Mouse (Mus musculus): Measurements from ENCODE around the gene Mapkap1. TPM values are rescaled to one million over a fixed set of nuclear protein-coding genes. Genes with fewer than 3 reads are reported as not detected.

Mapkap1 gene
- 60.0 and 96.7 TPM in 2 replicates for total RNA-seq (2021)
- long read RNA-seq, transcript Mapkap1-209 (12 exons, 3,111 nt), result major isoform, 68 of 115 reads
- long read RNA-seq, partial matches to known transcripts, result 14 of 115 reads
- long read RNA-seq, other reads (novel, unspliced or antisense), result 28 of 115 reads

DNA sequence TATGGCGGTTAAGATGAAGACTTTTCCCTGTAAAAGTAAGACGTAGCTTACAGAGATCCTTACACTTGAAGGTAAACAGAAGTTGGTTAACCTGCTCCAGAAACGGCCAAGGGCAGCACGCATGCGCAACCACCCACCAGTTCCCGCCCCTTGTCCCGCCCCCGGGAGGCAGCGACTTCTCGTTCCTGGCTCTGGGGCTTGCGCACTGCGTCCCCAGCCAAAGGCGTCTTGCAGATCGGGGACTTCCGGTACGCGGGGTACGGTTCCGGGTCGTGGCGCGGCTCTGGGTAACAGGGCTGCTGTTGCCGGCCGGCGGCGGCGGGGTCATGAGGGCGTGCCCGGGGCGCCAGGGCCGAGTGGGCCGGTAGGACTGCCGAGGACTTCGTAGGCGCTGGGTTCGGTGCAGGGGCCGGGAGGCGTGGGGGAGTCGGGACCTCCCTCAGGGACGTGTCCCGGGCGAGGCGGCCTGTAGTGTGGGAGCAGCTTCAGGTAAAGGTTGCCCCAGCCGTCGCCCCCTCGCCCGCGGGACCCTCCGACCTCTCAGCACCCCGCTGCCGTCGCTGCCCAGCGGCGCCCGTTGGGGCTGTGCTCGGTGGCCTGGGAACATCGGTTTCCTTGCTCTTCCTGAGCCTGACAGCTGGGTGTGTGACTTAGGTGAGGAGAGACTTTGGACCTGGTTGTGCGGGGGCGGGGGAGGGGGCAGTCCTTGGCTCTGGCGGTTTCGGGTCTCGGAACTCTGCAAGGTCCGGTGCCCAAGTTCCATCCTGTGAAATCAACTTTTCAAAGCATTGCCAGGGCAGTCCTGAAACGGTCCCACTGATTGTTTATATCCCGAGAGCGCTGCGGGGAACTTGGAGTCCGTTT is at the start of gene Mapkap1:
Gene Mapkap1, plus strand, starts transcription at position 171 of the 864 bp plus-strand sequence.
- peak; percentile 99 for DNase-seq

DNA sequence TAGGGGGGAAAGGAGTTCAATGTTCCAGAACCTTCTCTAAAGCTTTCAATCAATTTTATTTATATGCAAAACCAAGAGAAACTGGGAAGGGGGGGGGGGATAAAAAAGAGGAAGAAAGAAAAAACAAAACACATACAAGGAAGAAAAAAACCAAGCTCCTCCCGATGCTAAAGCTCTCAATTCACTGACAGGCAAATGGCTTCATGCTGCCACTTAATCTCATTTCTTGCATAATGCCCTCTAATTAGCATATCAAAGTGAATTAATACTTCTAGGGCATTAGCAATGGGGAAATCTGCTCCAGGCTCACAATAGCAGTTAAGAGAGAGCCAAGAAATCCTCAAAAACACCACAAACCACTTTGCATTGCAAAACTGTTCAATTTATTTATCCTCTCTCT is 42.9 kb upstream of the Mapkap1 start:
- no peak for DNase-seq

DNA sequence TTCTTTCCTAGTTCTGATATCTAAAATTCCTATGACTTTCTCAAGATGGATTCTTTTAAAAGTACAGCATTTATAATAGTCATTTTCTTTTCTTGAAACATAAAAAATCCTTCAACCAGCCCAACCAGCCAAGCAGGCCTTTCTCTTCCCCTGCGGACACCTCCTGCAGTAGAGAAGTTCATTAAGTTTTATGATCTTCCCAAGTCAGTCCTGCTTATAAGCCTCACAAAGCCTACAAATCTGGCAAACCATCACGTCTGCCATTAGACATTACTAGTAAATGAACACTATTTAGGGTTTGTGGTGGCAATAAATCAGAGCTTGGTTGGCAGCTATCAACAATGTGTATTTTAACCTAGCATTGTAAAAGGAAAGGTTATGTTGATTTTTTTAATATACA is 39.5 kb upstream of the Mapkap1 start:
- no peak for DNase-seq

DNA sequence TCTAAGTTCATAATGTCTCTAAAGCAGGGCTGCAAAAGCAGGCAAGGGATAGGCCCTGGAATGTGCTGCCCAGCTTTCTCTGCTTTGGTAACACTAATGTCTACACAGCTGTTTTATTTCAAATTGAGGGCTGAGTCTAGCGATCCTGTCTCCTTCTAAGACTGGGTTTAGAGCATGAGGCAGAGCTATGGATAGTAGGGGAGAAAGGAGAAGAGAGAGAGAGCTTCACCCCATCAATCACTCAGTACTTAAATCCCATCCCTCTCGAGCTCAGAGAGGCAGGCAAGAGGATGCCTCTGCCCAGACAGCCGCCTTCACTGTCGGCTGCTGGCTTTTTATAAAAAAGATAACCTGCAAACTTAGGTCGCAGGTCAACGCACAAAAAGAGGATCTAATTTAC is 38.2 kb upstream of the Mapkap1 start:
- no peak for DNase-seq

DNA sequence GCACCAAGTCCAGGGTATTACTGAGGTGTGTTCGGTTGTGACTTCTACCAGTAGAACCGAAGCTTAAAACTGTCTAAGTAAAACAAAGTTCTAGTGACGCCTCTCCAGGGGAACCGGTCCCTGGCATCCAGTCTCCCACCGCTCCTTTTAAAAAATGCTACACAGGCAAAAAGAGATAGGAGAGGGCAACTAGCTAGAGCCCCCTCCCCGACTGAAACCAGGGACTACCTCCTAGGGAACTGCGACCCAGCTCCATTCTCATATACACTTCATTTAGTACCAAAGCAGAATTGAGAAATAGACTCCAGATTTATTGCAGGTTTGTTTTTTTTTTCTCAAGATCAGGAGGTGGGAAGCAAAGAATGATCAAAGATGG is 36.2 kb upstream of the Mapkap1 start:
- DNase-seq, result no peak

DNA sequence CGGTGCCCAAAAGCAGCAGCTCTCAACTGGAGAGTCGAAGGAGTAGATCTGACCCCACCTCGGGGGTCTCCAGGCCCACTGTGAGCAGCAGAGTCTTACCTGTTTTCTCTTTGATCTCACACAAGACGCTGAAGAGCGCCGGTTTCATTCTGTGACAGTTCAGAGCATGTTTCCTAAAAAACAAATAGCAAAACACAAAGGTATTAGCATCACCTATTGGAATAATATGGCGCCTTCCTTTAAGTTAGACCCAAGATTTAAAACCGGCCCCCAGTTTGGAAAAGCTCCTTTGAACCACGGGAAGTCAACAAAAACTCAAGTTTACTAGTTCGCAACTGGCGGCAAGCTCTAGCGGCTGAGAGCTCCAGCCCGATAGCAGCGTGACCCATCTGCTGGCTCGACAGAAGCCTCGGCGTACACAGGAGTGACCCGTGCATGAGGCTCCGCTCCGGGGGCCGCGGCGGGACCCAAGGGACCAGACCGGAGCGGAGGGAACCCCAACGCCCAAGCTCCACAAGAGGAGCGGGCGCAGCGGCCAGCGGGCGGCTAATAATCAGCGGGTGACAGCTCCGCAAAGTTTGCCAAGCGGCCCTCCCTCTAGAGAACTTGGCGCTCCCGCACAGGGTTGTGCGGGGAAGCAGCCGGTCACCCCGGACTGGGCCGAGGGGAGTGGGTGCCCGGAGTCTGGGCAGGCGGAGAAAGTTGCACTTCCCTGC is 35.7 kb upstream of the Mapkap1 start:
- peak; percentile 51 for DNase-seq

DNA sequence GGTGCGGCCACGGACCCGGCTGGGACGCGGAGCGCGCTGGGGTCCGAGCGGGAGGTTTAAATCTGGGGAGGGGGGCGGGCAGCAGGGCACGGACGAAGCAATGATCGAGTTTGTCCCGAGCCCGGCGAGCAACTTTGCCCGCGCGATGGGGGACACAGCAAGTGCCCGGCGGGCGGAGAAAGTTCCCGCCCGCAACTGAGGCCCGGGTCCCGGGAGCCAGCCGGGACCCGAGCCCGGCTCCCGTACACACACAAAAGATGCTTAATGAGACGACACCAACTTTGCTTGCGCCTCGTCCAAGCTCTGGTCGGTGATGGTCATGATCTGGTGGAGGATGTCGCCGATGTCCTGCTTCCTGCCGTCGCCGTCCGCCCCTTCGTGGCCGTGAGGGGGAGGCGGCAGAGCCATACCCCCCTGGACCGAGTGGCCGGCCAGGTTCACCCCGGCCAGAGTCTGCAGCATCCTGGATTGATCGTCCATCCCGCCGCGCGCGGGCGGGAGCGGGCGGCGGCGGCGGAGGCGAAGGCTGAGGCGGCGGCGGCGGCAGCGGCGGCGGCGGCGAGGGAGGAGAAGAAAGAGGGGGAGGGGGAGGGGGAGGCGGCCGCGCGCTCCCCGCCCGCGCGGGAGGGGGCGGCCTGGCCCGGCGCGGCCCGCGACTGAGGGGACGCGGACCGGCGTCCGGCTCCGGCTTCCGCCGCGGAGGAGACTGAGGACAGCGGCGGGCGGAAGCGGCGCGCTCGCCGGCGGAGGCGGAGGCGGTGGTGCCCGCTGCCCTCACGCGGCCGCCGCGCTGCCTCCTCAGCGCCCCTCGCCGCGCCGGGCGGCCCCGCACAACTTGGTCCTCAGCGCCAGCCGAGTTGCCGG is 34.9 kb upstream of the Mapkap1 start:
- DNase-seq, result peak; percentile 67

DNA sequence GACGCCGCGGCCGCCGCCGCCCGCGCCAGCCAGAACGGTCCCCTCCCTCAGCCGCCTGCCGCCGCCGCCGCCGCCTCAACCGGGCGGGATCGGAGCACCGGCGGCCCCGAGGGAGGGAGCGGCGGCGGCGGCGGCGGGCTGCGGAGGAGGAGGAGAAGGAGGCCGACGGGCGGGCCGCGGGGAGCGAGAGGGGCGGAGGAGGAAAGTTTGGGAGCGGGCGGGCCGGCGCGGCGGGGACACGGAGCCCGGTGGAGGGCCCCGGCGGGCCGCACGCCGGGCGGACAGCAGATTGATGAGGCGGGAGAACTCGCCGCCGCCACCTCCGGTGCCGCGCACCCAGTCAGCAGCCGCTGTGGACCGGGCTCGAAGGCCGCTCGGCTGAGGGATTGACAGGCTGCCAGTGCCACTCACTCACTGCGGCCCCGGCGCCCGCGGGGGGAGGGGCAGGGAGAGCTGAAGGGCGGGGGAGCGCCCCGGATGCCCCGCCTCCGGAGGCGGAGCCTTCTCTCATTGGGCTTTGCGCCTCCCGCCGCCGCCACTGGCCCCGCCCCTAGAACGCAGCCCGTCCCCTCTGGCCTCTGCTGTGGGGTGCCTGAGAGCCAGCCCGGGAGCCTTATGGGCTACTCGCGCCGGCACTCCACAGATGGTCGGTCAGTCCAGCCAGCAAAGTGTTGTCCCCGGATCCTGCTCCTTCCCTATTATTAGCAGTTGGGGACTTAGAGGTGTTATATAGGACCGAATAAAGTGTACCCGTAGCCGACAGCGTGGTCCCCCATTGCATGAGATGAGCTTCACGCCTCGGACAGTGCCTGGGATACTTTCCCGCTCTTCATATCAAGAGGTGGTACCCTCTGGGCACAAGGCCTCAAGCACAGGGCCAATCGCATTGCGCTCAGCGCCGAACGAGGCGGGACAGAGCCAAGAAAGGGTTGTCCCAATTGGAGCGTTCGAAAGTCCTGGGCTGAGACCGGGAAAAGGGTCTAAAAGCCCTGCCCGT is 34.0 kb upstream of the Mapkap1 start, which contains the start of gene Pbx3:
Gene Pbx3, minus strand, starts transcription at position 838 of the 997 bp plus-strand sequence.
- peak; percentile 98 for DNase-seq

DNA sequence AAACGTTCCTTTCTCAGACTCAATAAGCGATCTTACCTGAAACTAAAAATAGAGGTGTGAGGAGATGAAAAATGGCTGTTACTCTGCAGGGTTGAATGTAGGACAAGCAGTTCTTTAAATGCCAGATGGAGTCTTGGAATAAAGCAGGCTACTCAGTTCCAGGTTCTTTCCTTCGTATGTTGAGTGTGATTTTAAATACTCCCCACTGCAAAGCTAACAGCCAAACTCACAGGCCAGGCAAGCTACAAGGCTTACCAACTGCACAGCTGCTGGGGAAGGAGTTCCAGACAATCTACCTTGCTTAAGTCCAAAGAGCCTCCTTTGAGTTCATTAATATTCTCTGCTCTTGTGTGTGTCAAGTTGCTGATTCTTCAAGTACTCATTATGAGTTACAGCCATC is 32.7 kb upstream of the Mapkap1 start:
- DNase-seq, result no peak

DNA sequence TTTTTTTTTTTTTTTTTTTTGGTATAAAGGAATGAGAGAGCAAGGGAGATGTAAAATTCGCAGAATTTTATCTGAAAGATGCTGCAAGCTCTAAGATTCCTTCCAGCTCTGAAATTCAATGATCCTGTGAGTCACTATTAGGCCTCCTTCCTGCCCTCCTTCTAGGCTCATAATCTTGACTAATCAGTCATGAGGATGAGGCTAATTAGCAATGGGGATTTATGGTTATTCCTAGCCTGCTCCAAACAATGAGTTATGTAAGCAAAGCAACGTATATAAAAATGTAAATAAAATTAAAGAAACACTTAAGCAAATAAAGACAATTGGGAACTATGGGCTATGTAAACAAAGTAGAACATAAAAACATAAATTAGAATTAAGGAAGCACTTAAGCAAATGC is 32.2 kb upstream of the Mapkap1 start:
- DNase-seq, result no peak

DNA sequence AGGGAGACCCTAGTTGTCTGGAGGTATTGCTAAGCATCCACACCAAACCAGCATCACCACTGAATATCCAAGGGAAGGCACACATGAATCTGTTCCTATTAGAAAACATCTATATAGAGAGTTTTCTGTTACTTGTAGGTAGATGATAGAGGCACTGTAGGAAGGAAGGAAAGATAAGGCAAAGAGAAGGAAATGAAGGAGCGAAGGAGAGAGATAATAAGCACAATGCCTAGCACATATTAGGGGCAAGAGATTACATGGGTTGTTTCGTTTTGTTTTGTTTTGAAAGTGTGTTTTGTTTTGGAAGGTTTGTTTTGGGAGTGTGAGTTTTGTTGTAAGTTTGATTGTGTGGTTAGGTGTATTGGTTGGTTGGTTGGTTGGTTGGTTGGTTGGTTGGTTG is 27.6 kb upstream of the Mapkap1 start:
- no peak for DNase-seq

DNA sequence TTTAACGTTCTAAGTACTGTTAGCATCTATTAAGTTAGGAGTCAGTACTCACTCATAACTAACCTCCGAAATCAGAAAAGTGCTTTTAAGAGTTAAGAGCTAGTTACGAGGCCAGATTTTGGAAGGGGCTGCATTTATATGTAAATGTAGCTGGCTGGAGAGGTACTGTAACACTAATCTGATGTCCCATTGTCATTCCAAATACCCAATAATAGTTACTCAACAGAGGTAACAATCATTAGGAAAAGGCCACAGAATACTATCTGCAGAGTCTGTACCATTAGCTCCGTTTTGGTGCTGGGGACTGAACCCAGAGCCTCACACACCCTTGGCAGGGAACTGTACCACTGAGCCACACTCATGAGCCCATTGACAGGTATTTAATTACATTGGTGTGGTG is 7.0 kb upstream of the Mapkap1 start:
- no peak for DNase-seq

DNA sequence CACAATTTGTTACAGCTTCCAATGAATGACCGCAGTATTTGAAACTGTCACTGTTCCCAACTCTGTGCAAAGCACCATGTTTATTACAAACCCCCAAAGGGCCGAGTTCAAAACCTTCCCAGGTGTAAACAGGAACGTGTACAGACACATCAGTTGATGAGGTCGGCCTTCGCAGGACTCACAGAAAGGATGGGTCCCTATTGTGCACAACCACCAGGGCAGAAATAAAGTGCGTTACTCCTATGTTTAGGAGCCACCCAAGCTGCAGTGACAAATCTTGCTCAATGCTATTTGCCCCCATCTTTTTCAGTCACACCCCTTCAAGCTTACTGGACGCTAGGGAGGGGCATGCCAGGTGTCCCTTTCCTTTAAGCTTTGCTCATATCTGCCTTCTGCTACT is 1.0 kb downstream of the Mapkap1 start:
- DNase-seq, result no peak

DNA sequence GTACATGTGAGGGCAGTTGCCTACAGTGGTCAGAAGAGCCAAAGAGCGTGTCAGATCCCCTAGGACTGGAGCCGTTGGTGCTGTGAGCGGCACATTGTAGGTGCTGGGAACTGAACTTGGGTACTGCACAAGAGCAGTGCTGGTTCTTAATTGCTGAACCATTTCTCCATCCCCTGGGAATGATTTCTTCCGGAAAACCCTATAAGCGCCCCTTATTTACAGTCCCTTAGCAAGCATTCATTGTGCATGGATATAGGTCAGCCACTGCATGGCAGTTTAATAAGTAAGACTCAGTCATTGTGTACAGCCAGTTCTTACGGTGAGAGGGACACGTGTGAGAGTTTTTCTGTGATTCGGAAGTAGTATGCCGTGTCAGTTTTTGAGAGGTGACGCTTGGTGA is 1.8 kb downstream of the Mapkap1 start:
- DNase-seq, result no peak

DNA sequence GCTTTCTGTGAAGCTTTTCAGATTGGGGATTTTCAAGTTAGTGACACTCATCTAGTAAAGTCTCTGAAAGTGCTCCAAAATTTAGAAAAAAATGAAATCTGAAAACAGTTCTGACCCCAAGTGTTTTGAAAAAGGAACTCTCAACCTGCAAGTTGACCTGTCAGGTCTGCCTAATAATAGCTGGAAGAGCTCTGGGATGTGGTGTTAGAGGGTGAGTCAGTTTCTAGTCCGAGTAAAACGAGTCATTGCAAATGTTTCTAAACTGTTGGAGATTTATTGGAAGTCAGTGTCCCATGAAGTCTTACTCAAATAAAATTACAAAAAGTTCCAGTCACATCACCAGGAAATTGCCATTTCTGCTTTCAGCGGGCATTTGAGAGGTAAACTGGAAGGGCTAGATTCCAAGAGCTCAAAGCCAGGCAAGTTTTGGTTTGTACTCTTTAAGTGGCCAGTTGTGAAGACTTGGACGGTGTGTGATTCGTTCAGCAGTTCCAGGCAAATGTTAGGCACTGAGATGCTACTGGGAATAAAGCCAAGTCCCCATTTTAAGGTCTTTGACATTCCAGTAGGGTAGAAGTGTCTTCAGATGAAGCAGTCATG is 3.3 kb downstream of the Mapkap1 start:
- no peak for DNase-seq

DNA sequence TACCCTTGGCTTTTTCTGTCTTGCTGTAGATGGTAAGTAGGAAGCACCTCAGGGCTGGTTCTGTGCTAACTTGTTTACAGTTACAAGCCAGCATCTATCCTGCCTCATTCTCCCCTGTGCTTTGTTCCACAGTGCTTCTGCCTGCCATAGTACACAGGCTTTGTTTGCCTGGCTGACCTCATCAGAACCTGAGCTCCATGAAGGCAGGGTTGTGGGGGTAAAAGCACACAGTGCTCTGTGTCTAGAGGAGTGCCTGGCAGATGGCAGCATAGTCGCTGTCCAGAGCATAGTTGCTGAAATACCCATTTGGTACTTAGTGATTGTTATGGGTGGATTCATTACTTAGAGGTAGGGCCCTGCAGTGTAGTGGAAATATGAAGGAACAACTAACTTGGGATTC is 13.7 kb downstream of the Mapkap1 start:
- no peak for DNase-seq

DNA sequence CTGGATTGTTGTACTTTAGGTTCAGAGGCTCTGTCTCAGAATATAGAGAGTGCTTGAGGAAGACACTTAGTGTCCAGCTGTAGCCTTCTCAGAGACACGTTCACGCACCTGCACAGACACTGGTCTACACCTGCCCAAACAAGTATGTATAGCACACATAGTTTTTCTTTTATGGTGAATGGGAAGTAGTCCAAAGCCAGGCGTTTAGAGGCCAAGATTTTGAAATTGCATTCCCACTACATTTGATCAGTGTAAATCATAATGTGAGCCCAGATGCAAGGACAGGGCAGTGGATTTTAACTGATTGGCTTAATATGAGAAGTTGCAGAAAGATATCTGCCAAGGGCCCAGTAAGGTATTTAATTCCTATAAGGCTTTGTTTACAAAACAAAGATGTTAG is 17.6 kb downstream of the Mapkap1 start:
- no peak for DNase-seq

DNA sequence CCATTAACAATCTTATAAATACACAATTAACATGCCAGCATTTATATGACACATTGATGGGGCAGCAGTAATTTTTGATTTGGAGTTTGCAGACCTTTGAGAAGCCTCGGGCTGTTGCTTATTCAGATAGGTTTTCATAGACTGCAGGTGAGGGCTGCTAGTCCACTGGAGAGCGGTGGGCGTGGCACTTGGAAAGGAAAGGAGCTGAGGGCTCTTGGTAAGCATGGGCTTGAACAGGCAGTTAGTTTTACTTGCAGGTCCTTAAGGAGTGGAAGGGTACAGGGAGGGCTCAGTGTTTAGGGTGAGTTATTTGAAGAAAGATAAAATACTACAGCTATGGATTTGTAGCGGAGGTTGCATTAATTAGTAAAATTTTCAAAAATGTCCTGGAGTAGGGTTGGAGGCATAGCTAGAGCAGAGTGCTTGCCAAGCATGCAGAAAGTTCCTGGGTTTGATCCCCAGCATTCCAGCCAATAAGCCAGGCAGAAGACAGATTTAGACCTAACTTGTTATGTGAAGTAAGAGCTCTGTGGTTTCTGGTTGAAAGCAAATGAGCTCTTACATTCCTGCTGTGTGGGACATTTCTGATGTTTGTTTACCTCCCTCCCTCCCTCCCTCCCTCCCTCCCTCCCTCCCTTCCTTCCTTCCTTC is 19.1 kb downstream of the Mapkap1 start:
- DNase-seq, result no peak

DNA sequence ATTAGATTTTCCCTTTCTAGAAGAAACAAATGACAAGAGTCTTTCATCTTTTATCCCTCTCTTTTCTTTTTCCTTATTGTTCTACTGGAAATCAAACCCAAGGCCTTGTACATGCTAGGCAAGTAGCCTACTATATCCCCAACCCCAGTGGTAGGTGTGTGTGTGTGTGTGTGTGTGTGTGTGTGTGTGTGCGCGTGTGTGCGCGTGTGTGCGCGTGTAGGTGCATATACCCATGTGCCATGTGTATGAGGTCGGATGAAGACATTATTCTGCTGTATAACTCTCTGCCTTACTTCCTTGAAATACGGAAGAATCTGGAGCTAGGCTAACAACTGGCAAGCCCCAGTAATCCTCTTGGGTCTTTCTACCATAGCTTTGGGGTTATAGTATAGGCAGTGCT is 24.1 kb downstream of the Mapkap1 start:
- no peak for DNase-seq

DNA sequence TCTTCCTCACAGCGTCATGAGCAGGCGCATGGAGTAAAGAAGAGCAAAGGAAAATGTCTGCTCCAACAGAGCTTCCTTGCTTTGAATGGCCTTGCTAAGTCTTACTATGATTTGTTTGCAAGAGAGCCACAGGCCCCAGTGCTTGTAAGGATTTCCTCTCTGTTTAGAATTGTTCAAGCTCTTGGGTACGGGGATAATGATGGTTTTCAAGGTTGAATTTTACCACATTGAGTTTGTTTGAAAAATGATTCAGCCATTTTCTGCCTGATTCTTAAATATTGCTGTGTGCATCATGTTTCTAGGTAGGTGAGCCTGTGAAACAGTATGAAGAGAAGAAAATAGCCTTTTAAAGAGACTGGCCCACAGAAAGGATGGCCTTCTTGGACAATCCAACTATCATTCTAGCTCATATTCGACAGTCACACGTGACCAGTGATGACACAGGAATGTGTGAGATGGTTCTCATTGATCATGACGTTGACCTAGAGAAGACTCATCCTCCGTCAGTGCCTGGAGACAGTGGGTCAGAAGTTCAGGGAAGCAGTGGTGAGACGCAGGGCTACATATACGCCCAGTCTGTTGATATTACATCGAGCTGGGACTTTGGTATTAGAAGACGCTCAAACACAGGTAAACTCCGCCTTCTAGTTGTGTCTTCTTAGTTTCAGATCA is 25.3 kb downstream of the Mapkap1 start:
- no peak for DNase-seq

Measured in adrenal gland, postnatal 25 days (tissue).